Mouse (Mus musculus) cerebellum, adult 11-12 months (tissue): Measurements from ENCODE around the gene Cgrrf1.

Experiments used
- DNase-seq: peaks from one replicate; pipeline ENCODE4 v3.0.0; 2022

The Cgrrf1 gene

DNA sequence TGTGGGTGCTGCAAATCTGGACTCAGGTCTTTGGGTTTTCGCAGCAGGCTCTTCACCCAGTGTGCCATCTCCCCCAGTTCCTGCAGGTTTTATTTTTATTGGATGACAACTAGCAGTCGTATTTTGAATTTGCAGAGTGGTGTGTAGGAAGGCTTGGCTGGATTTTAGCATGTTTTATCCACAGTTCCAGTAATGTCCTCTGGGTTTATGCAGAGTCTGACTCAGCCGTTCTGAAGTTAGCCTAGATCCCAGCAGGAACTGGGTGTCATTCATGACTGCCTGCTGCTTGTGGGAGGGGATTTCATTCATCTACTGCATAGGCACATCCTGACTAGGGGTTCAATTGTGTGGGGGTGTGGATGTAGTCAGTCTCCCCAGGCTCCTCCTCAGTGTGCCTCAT, 66.7 kb downstream of the Cgrrf1 start:
- DNase-seq = no peak

DNA sequence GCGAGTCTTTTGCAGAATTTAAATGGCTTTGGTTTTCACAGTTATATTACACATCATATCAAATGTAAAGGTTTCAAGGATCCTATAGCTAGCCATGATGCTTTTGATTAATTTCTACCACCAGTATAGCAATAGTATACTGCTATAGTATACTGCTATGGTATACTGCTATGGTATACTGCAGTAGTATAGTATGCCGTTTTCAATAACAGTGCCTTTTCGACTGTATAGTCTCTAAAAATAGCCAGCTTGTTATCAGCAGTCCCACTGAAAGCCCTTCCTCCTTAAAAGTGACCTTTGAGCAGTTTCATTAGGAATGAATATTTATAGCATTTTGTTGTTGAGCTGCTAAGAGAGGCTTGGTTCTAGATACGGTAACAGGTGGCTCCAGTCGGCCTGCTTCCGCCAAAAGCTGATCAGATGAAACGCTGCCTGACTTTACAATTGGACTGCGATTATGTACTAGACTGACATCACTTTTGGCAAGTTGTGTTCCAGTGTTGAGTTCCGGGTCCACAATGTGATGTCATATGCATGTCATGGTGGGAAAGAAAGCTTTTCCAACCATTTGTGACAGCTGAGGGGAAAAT, 70.7 kb downstream of the Cgrrf1 start:
- no peak for DNase-seq
